10 mouse cellular contexts compared by ENCODE assay signal in genomic region chr7:128270431-128270850, GRCm38 (mm10). TPM values are rescaled to one million over a fixed set of nuclear protein-coding genes. Genes with fewer than 3 reads are reported as not detected.
A peak's percentile ranks its signal among the peaks of the same experiment; 100 is the strongest.
DNase-seq lines count a peak whose midpoint lies in the region; ATAC-seq and TF ChIP-seq lines count a peak whose summit lies in the region.
"Had no signal": no experiment of that assay in that cellular context is flagged by ENCODE, and none has a peak within 500 bp of the region (broad histone marks: within the 10 kb centered on the region; RNA-seq: fewer than 3 reads in every experiment).

No protein-coding gene starts in this region.

- H3K4me3 ChIP-seq in heart, embryonic 10.5 days, result peak overlapping the region; percentile 5; the same call in 1 of the 2 replicates
- no peak overlapping the region for H3K4me3 ChIP-seq in intestine, embryonic 14.5 days (ENCODE audit: low read depth, low read length)
- no peak overlapping the region for H3K4me3 ChIP-seq in stomach, postnatal 0 days (ENCODE audit: low read depth, low read length)

- intact Hi-C loops in heart, postnatal 14 days (cut with DNase I), result no loop called here

- peaks cover 49% of the 10 kb centered on the region for H3K36me3 ChIP-seq in heart, embryonic 10.5 days
- peaks cover 44% of the 10 kb centered on the region for H3K36me3 ChIP-seq in intestine, embryonic 14.5 days (ENCODE audit: control insufficient read depth, insufficient read depth, low read length)
- peaks cover 4% of the 10 kb centered on the region; the same call in 1 of the 2 replicates for H3K36me3 ChIP-seq in stomach, postnatal 0 days (ENCODE audit: control insufficient read depth, insufficient read depth, low read length)

- H3K4me1 ChIP-seq in heart, embryonic 10.5 days, result peaks cover 18% of the 10 kb centered on the region
- no peaks in the 10 kb centered on the region for H3K4me1 ChIP-seq in intestine, embryonic 14.5 days (replicated peaks; ENCODE audit: control insufficient read depth, insufficient read depth, low read length)
- H3K4me1 ChIP-seq in stomach, postnatal 0 days (replicated peaks; ENCODE audit: control insufficient read depth, insufficient read depth), result no peaks in the 10 kb centered on the region

- H3K9me3 ChIP-seq in heart, embryonic 10.5 days, result no peaks in the 10 kb centered on the region
- H3K9me3 ChIP-seq in intestine, embryonic 14.5 days (ENCODE audit: control insufficient read depth, low read length), result no peaks in the 10 kb centered on the region
- H3K9me3 ChIP-seq in stomach, postnatal 0 days (ENCODE audit: control insufficient read depth, low read length), result no peaks in the 10 kb centered on the region

- no peak for TF ChIP-seq CTCF in stomach, postnatal 0 days (IDR thresholded peaks at IDR 0.05; ENCODE audit: low read depth)

- WGBS in heart, embryonic 10.5 days, result 30% methylated on average over 13 of the region's 13 CpGs
- WGBS in intestine, embryonic 14.5 days, result 45% methylated on average over 13 of the region's 13 CpGs
- WGBS in stomach, postnatal 0 days, result 34% methylated on average over 13 of the region's 13 CpGs

- no peak overlapping the region for H3K9ac ChIP-seq in intestine, embryonic 14.5 days (ENCODE audit: low read length)
- no peak overlapping the region for H3K9ac ChIP-seq in stomach, postnatal 0 days (ENCODE audit: low read length)
- H3K9ac ChIP-seq: forebrain, postnatal 0 days had no signal

- no peaks in the 10 kb centered on the region; the same call in 1 of the 2 replicates for H3K27me3 ChIP-seq in heart, embryonic 10.5 days (ENCODE audit: insufficient read depth, poor library complexity, severe bottlenecking)
- H3K27me3 ChIP-seq in intestine, embryonic 14.5 days (replicated peaks; ENCODE audit: control insufficient read depth, insufficient read depth, low read length), result no peaks in the 10 kb centered on the region
- H3K27me3 ChIP-seq in stomach, postnatal 0 days (ENCODE audit: control insufficient read depth, insufficient read depth, low read length), result no peaks in the 10 kb centered on the region

- TF ChIP-seq EP300 in stomach, postnatal 0 days (optimal IDR thresholded peaks at IDR 0.05), result no peak

- peak overlapping the region; percentile 49 for H3K27ac ChIP-seq in heart, embryonic 10.5 days
- no peak overlapping the region for H3K27ac ChIP-seq in intestine, embryonic 14.5 days (ENCODE audit: low read depth)
- no peak overlapping the region for H3K27ac ChIP-seq in stomach, postnatal 0 days (replicated peaks)

- H3K4me2 ChIP-seq in intestine, embryonic 14.5 days (ENCODE audit: low read length), result no peak overlapping the region
- H3K4me2 ChIP-seq in stomach, postnatal 0 days (replicated peaks; ENCODE audit: low read depth), result no peak overlapping the region

- peak; percentile 94 for DNase-seq in heart, embryonic 10.5 days (ENCODE audit: low spot score)
- no peak for DNase-seq in heart, postnatal 14 days
- peak; percentile 21 to 53 for DNase-seq in spleen, postnatal 36 days (ENCODE audit: low spot score in 2 of 2)
- DNase-seq in spleen, postnatal 14 days (ENCODE audit: low spot score in 2 of 2), result no peak
- DNase-seq in intestine, embryonic 14.5 days (ENCODE audit: low spot score), result no peak
- peak; percentile 81 for DNase-seq in stomach, postnatal 0 days (ENCODE audit: low spot score)
- DNase-seq in adrenal gland, adult 2 months, result no peak
- DNase-seq in urinary bladder, postnatal 10 days (ENCODE audit: low spot score), result no peak
- DNase-seq: forebrain, postnatal 0 days; kidney, adult 18-20 months had no signal

- ATAC-seq in intestine, embryonic 14.5 days (replicated peaks; ENCODE audit: low FRiP score, low TSS enrichment, low read depth), result peak; percentile 82
- ATAC-seq in stomach, postnatal 0 days (ENCODE audit: low FRiP score, low TSS enrichment), result peak; percentile 86
- ATAC-seq: forebrain, postnatal 0 days had no signal

RNA-seq across cellular contexts. Expression of gene Slc5a2, which starts 5.0 kb away (rescaled TPM):
- polyA plus RNA-seq in heart, embryonic 10.5 days (2016; fragmentation: Nextera tagmentation; extraction: Ambion mirVana), result 0.37 and 0.48 TPM in 2 replicates
- not detected for total RNA-seq in heart, postnatal 14 days (2021)
- polyA plus RNA-seq in intestine, embryonic 14.5 days (2014; fragmentation: Nextera tagmentation; extraction: Ambion mirVana), result 0.15 TPM in 1 of 2 replicates, not detected in the other
- 0.63 and 1.0 TPM in 2 replicates for polyA plus RNA-seq in stomach, postnatal 0 days (2015; fragmentation: Nextera tagmentation; extraction: Ambion mirVana)
- total RNA-seq in adrenal gland, adult 2 months (2021), result under 1 TPM in 1 of 2 experiments, not detected in 1; 0.17 TPM
- polyA plus RNA-seq in adrenal gland, adult 2 months (2012; rRNA removed), result not detected in 2 replicates
- total RNA-seq: forebrain, postnatal 0 days had no signal

RNA-seq across cellular contexts. Expression of gene Tgfb1i1, which starts 23.8 kb away (rescaled TPM):
- 144 and 202 TPM in 2 replicates for polyA plus RNA-seq in heart, embryonic 10.5 days (2016; fragmentation: Nextera tagmentation; extraction: Ambion mirVana)
- 10 to 100 TPM; 31.9 to 32.2 TPM for total RNA-seq in heart, postnatal 14 days (2021)
- 178 and 179 TPM in 2 replicates for polyA plus RNA-seq in intestine, embryonic 14.5 days (2014; fragmentation: Nextera tagmentation; extraction: Ambion mirVana)
- polyA plus RNA-seq in stomach, postnatal 0 days (2015; fragmentation: Nextera tagmentation; extraction: Ambion mirVana), result 167 and 178 TPM in 2 replicates
- total RNA-seq in adrenal gland, adult 2 months (2021), result 10 to 100 TPM; 24.0 to 30.2 TPM
- polyA plus RNA-seq in adrenal gland, adult 2 months (2012; rRNA removed), result 35.1 and 35.8 TPM in 2 replicates

RNA-seq across cellular contexts. Expression of gene BC017158, which starts 27.5 kb away (rescaled TPM):
- 20.3 and 25.1 TPM in 2 replicates for polyA plus RNA-seq in heart, embryonic 10.5 days (2016; fragmentation: Nextera tagmentation; extraction: Ambion mirVana)
- 1 to 10 TPM; 7.0 to 8.0 TPM for total RNA-seq in heart, postnatal 14 days (2021)
- polyA plus RNA-seq in intestine, embryonic 14.5 days (2014; fragmentation: Nextera tagmentation; extraction: Ambion mirVana), result 49.5 and 51.0 TPM in 2 replicates
- polyA plus RNA-seq in stomach, postnatal 0 days (2015; fragmentation: Nextera tagmentation; extraction: Ambion mirVana), result 17.0 and 19.4 TPM in 2 replicates
- total RNA-seq in adrenal gland, adult 2 months (2021), result 10 to 100 TPM; 28.6 to 33.0 TPM
- 62.7 and 66.8 TPM in 2 replicates for polyA plus RNA-seq in adrenal gland, adult 2 months (2012; rRNA removed)

RNA-seq across cellular contexts. Expression of gene 9130023H24Rik, which starts 32.6 kb away (rescaled TPM):
- polyA plus RNA-seq in heart, embryonic 10.5 days (2016; fragmentation: Nextera tagmentation; extraction: Ambion mirVana), result 7.1 and 7.2 TPM in 2 replicates
- total RNA-seq in heart, postnatal 14 days (2021), result 1 to 10 TPM; 3.1 to 3.4 TPM
- polyA plus RNA-seq in intestine, embryonic 14.5 days (2014; fragmentation: Nextera tagmentation; extraction: Ambion mirVana), result 6.5 and 7.6 TPM in 2 replicates
- 4.6 and 5.0 TPM in 2 replicates for polyA plus RNA-seq in stomach, postnatal 0 days (2015; fragmentation: Nextera tagmentation; extraction: Ambion mirVana)
- total RNA-seq in adrenal gland, adult 2 months (2021), result 1 to 10 TPM; 5.1 to 8.7 TPM
- 1.4 TPM in 2 replicates for polyA plus RNA-seq in adrenal gland, adult 2 months (2012; rRNA removed)

RNA-seq across cellular contexts. Expression of gene Armc5, which starts 33.3 kb away (rescaled TPM):
- 16.6 and 17.5 TPM in 2 replicates for polyA plus RNA-seq in heart, embryonic 10.5 days (2016; fragmentation: Nextera tagmentation; extraction: Ambion mirVana)
- 1 to 10 TPM; 7.8 to 9.0 TPM for total RNA-seq in heart, postnatal 14 days (2021)
- polyA plus RNA-seq in intestine, embryonic 14.5 days (2014; fragmentation: Nextera tagmentation; extraction: Ambion mirVana), result 13.4 and 13.8 TPM in 2 replicates
- polyA plus RNA-seq in stomach, postnatal 0 days (2015; fragmentation: Nextera tagmentation; extraction: Ambion mirVana), result 10.7 and 12.4 TPM in 2 replicates
- total RNA-seq in adrenal gland, adult 2 months (2021), result 10 to 100 TPM; 18.6 to 20.1 TPM
- polyA plus RNA-seq in adrenal gland, adult 2 months (2012; rRNA removed), result 64.3 and 68.0 TPM in 2 replicates

Comparison
In these comparisons a context has a peak if more than half of its experiments do, and no peak if none do; other contexts are left out.
1. DNase-seq: peak in heart, embryonic 10.5 days (single experiment), spleen, postnatal 36 days (2 of 2) and stomach, postnatal 0 days (single experiment); none in heart, postnatal 14 days (0 of 2), spleen, postnatal 14 days (0 of 2), intestine, embryonic 14.5 days (single experiment), adrenal gland, adult 2 months (single experiment) and urinary bladder, postnatal 10 days (single experiment).